Mouse (Mus musculus): ENCODE data around the gene E130308A19Rik.

Gene E130308A19Rik

GRCm38 (mm10) chr4:59639163-59639562 is 13.2 kb downstream of the E130308A19Rik start:
- DNase-seq (ENCODE audit: low spot score): no peak

DNA sequence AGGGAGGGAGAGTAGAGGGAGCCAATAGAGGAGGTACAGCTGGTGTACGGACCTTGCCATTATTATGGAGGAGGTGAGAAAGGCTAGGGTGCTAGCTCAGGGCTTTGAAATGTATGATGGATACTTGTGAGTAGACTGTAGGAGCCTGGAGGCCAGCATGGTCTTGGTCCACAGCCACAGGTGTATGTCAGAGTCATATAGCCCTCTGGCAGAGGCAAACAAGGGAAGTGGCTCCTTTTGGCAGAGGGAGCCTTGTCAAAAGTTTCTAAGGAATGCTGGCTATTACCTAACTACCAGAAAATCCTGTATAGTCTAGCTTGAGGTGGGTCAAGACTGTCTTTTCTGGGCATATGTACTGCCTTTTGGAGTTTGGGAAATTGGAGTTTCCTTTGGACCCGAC is 14.7 kb downstream of the E130308A19Rik start:
- DNase-seq (ENCODE audit: low spot score): no peak

DNA sequence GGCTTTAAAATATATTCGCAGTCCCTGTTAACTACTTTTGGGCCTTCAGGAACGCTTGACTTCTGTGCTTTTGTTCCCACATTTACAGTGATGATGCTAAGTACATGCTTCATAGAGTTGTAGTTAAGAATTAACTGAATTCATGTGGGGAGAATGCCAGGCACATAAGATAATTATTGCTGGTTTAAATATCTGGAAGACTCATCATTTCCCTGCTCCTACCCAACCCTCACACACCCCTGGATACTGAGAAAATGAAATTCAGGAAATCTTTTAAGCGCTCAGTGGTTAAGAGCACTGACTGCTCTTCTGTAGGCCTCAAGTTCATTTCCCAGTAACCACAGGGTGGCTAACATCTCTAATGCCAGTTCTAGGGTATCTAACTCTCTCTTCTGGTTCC is 16.0 kb downstream of the E130308A19Rik start:
- DNase-seq (ENCODE audit: low spot score): no peak

DNA sequence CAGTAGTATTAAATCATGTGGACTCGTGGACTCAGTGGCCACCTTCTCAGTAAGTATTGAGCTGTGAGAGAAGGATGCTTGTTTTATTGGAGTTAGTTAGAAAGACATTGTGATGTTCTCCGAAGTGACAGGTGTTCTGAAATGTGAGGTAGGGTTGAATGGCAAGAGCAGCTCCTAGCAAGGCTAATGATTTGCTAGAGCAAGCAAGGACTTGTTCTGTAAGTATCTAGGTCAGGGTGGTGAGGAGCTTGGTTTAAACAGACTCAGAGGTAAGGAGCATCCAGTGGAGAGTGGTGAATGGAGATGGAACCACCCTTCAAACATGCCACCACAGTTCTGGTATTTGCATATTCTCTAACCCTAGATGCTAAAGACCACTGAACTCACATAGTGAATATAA is 16.6 kb downstream of the E130308A19Rik start:
- no peak for DNase-seq (ENCODE audit: low spot score)

GRCm38 (mm10) chr4:59644431-59644830 is 18.4 kb downstream of the E130308A19Rik start:
- no peak for DNase-seq (ENCODE audit: low spot score)

DNA sequence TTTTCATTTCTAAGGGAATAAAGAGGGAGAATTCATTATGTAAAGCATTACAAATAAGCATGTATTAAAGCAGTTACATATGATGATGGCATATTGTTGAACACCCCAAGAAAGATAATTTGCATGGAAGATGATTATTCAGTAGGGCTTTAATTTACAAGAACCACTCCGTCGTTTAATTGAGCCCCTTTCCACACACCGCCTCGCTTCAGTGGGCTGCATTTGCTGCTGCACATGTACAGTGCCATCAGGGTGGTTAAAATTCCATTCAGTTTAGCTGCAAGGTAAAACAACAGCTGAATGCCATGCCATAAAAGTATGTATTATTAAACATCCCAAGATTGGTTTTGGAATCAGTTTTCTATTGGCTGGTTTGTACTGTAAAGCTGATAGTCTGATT is 19.0 kb downstream of the E130308A19Rik start:
- DNase-seq (ENCODE audit: low spot score): no peak

DNA sequence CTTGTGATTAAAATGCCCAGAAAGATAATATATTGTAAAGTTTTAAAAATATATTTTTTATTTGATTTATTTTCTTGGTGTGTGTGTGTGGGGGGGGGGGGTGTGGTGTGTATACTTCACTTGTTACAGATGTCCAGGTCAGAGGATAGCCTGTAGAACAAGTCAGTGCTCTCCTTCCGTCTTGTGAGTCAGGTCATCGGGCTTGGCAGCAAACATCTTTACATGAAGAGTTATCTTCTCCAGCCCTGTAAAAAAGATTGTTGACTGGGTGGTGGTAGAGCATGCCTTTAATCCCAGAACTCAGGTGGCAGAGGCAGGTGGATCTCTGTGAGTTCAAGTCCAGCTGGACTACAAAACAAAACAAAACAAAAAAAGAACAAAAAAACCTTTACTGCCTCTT is 19.6 kb downstream of the E130308A19Rik start:
- DNase-seq (ENCODE audit: low spot score): no peak

DNA sequence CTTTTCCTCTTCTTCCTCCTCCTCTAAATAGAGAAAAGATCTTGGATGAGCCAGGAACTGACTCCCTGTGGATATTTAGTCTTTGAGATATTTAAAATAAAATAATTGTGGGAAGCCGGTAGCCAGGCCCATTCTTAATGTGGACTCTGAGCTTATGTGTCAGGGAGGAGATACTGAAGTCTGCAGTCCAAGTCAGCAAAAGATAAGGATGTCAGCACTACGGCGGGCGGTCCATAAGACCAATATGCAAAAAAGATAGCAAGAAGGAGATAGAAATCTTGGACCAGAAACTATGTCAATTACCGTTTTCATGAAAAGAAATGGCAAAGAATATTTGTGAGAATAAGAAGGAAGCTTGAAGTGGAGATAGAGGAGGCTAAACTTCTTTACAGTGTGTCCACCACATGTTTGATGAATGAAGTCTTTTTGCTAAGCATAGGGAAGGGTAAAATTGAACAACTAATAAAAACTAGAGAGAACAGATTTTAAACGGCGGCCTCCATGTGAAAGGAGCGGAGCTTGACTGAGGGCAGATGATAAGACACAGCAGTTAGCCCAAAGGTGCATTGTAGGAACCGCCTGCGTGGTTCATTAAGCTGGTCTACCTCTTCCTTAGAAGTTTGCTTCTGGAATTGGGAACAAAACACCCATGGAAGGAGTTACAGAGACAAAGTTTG is 20.1 kb downstream of the E130308A19Rik start:
- no peak for DNase-seq (ENCODE audit: low spot score)

DNA sequence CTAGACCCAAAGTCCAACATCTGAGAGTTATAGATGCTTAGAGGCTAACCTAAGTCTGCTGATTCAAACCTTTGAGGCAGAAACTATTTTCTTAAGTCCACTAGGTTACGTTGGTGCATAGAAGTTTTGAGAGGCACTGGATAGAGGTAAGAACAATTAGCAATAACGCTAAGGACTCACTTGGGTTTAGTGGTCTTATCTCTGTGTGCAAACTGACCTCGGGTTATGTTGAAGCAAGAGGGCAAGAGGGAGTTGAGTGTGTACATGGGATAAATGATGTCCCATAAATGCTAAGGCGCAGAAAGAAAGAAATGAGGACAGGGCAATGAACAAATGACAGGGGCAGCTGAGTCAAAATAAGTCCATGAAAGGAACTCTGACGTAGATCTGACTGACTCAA is 23.1 kb downstream of the E130308A19Rik start:
- DNase-seq (ENCODE audit: low spot score): no peak

GRCm38 (mm10) chr4:59652166-59652681 is 26.2 kb downstream of the E130308A19Rik start:
- no peak for DNase-seq (ENCODE audit: low spot score)

GRCm38 (mm10) chr4:59656061-59656642 is 30.1 kb downstream of the E130308A19Rik start:
- DNase-seq (ENCODE audit: low spot score): no peak

- DNase-seq (ENCODE audit: low spot score): peak; percentile 5
These were observed 36.2 kb downstream of the E130308A19Rik start for GRCm38 (mm10) chr4:59662163-59662562.

- DNase-seq (ENCODE audit: low spot score): no peak
These were observed 37.4 kb downstream of the E130308A19Rik start for GRCm38 (mm10) chr4:59663451-59663850.

GRCm38 (mm10) chr4:59666550-59667317 is 40.7 kb downstream of the E130308A19Rik start:
- no peak for DNase-seq (ENCODE audit: low spot score)

GRCm38 (mm10) chr4:59668050-59668449 is 42.0 kb downstream of the E130308A19Rik start:
- no peak for DNase-seq (ENCODE audit: low spot score)

- DNase-seq (ENCODE audit: low spot score): no peak
These were observed 43.1 kb downstream of the E130308A19Rik start for GRCm38 (mm10) chr4:59669131-59669530.

DNA sequence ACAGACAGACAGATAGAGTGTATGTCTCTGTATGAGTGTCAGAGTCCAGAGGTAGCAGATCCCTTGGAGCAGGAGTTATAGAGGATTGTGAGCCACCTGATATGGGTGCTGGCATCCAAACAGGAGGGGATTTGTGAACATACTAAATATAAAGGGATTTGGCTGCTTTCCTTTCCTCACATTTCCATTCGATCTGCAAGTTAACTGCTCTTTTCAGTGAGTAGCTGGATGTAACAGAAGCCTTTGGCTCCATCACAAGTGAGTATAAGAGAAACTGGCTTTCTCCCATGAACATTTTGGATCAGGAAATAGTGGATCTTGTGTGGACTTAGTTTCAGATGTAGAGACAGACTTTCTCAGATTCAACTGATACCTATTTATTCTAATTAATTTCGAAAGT is 44.0 kb downstream of the E130308A19Rik start:
- no peak for DNase-seq (ENCODE audit: low spot score)

GRCm38 (mm10) chr4:59673423-59674117 is 47.6 kb downstream of the E130308A19Rik start:
- no peak for DNase-seq (ENCODE audit: low spot score)

DNA sequence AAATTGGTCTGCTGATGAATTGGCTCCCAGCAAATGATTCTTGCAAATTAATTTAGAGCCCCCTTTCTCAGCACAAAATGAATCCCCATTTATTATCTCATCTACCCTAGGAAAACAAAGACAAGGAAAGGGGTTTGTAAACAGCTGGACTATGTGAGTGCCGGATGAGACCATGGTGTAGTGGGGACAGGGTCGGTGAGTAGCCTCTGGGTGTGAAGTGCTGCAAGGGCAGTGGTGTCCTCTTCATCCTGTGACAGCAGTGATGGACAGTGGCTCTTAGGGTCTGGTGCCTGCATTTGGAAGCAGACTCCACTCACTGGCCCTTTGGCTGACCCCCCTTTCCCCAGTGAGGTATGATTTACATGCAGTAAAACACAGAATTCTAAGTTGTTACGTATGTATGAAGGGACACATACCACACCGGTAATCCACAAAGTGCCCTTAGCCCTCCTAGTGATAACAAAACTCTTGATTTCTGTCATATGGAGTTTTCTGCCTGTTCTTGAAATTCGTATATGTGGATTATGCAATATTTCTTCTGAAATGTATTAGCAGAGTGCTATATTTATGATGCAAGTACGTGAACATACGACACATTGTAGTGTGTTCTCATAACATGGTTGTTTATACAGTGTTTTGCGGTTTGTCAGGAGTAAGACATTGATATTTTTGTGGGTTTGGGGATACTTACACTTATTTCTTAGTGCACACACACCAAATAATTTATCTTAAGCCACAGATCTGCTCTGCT is 49.1 kb downstream of the E130308A19Rik start:
- no peak for DNase-seq (ENCODE audit: low spot score)

DNA sequence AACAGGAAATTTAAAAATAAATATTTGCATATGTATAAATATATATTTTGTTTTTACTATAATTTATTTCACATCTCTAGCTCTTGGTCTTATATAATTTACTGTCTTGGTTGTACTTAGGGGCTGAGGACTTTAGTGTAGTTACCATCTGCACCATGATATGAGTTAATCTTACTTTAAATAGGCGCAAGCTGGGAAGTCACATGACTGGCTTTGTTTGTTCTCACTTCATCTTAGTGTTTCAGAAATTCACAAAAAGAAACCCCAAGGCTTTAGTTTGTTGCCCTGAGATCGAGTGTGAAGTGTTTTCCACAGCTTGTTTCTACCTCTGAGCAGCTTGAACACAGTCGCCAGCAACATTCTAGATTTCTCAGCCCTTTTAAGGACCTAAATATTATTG is 49.7 kb downstream of the E130308A19Rik start:
- no peak for DNase-seq (ENCODE audit: low spot score)

DNA sequence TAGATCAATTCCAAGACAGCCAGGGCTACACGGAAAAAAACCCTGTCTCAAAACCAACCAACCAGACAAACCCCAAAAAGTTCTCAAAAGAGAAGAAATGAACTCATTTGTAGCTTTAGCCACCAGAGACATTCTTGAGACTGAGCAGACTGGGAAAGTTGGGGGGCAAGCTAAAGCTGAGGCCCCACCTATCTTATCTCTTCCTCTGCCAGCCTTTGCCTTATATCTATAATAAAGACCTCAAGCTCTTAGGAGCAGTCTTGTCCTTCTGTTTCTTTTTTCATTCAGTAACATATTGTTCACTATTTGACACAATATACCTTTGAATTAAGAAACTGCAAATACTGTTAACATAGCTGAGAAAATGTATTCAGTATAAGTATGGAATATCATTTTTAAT is 55.4 kb downstream of the E130308A19Rik start:
- no peak for DNase-seq (ENCODE audit: low spot score)

DNA sequence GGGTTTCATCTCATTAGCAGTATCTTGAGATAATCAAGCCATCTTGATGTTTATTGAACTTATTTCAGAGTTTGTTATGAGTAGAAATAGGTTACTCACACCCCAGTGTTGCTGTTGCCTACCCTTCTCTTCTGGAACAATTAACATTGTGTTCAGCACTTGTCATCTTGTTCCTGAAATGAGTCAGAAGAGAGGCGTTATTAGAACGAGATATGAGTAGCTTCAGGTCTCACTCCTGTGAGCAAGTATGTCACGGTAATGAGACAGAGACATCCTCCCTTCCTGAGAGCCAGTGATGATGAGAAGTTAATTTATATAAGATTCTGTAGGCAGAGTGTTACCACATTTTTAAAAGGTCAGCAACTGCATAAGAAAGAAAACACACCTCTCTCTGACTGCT is 56.5 kb downstream of the E130308A19Rik start:
- DNase-seq (ENCODE audit: low spot score): no peak
